ENCODE assay signal across 9 mouse cellular contexts in genomic region chr2:30588985-30589511, GRCm38 (mm10). TPM values are rescaled to one million over a fixed set of nuclear protein-coding genes. Genes with fewer than 3 reads are reported as not detected.
DNase-seq lines count a peak whose midpoint lies in the region; ATAC-seq and TF ChIP-seq lines count a peak whose summit lies in the region.
"Had no signal": no experiment of that assay in that cellular context is flagged by ENCODE, and none has a peak within 500 bp of the region (broad histone marks: within the 10 kb centered on the region; RNA-seq: fewer than 3 reads in every experiment).

No protein-coding gene starts in this region.

- TF ChIP-seq POLR2A in heart, adult 2 months (IDR thresholded peaks at IDR 0.05; ENCODE audit: insufficient read depth, low read depth, low read length) = no peak
- TF ChIP-seq POLR2A in small intestine, adult 2 months (IDR thresholded peaks at IDR 0.05; ENCODE audit: low read depth, low read length) = no peak

- H3K9me3 ChIP-seq in liver, postnatal 0 days (ENCODE audit: low read length) = no peaks in the 10 kb centered on the region
- H3K9me3 ChIP-seq in kidney, embryonic 16.5 days (ENCODE audit: low read length) = no peaks in the 10 kb centered on the region
- H3K9me3 ChIP-seq: hindbrain, embryonic 12.5 days had no signal

- TF ChIP-seq CTCF in liver, postnatal 0 days (IDR thresholded peaks at IDR 0.05; ENCODE audit: low read depth) = no peak
- no peak for TF ChIP-seq CTCF in heart, adult 2 months (IDR thresholded peaks at IDR 0.05)
- TF ChIP-seq CTCF in small intestine, adult 2 months (IDR thresholded peaks at IDR 0.05; ENCODE audit: extremely low read depth, insufficient read length, insufficient replicate concordance, low read depth, low read length) = no peak

- 63% methylated on average over 4 of the region's 4 CpGs for WGBS in liver, postnatal 0 days (ENCODE audit: insufficient replicate concordance)
- 71% methylated on average over 4 of the region's 4 CpGs for WGBS in heart, adult 2 months
- WGBS in kidney, embryonic 16.5 days = 76% methylated on average over 4 of the region's 4 CpGs
- WGBS in small intestine, adult 2 months = 79% methylated on average over 4 of the region's 4 CpGs

- peaks cover 3% of the 10 kb centered on the region for H3K4me1 ChIP-seq in liver, postnatal 0 days (ENCODE audit: insufficient read depth)
- peaks cover 11% of the 10 kb centered on the region for H3K4me1 ChIP-seq in heart, adult 2 months (ENCODE audit: control insufficient read depth, insufficient read depth, low read length)
- peaks cover 43% of the 10 kb centered on the region for H3K4me1 ChIP-seq in kidney, embryonic 16.5 days (ENCODE audit: insufficient read depth, low read length)
- peaks cover 10% of the 10 kb centered on the region; the same call in 1 of the 2 replicates for H3K4me1 ChIP-seq in small intestine, adult 2 months (ENCODE audit: control insufficient read depth, insufficient read depth, insufficient read length, low read length)

- intact Hi-C loops in heart, adult 2 months (cut with DNase I) = loop anchor here (2.0 kb wide), 1 partner anchor 114 kb away; the partner anchor contains the start of gene Ier5l

- no peaks in the 10 kb centered on the region for H3K79me2 ChIP-seq in heart, adult 2 months (replicated peaks; ENCODE audit: control insufficient read depth, insufficient read depth, low read length)

- H3K27ac ChIP-seq in liver, postnatal 0 days (ENCODE audit: low read depth) = 0 out of 2 replicates have a peak overlapping the region, but pooled peaks have one; percentile 55
- peak overlapping the region; percentile 68 for H3K27ac ChIP-seq in heart, adult 2 months
- peak overlapping the region; percentile 22; the same call in 1 of the 2 replicates for H3K27ac ChIP-seq in kidney, embryonic 16.5 days (ENCODE audit: low read length)
- peak overlapping the region; percentile 70 for H3K27ac ChIP-seq in small intestine, adult 2 months (ENCODE audit: insufficient read depth, low read depth, low read length)
- H3K27ac ChIP-seq: hindbrain, embryonic 12.5 days had no signal

- no peak for ATAC-seq in liver, postnatal 0 days
- 0 out of 2 replicates have a peak, but pooled peaks have one; percentile 24 for ATAC-seq in kidney, embryonic 16.5 days (ENCODE audit: low FRiP score, low TSS enrichment)

- H3K9ac ChIP-seq in liver, postnatal 0 days (replicated peaks) = no peak overlapping the region
- H3K9ac ChIP-seq in heart, adult 2 months (ENCODE audit: low read depth, low read length) = no peak overlapping the region
- H3K9ac ChIP-seq in kidney, embryonic 16.5 days (replicated peaks; ENCODE audit: low read length) = no peak overlapping the region
- H3K9ac ChIP-seq: hindbrain, embryonic 12.5 days had no signal

- DNase-seq in liver, postnatal 0 days = peak; percentile 14
- no peak for DNase-seq in liver
- DNase-seq in heart, adult 2 months = peak; percentile 78
- DNase-seq in thymus, adult 18-20 months = no peak
- no peak for DNase-seq in thymus, postnatal 4 days
- no peak for DNase-seq in spleen, adult 18-20 months

- TF ChIP-seq EP300 in liver, postnatal 0 days (IDR thresholded peaks at IDR 0.05; ENCODE audit: low read depth) = no peak
- 0 out of 2 replicates have a peak, but pooled peaks have one; percentile 25 for TF ChIP-seq EP300 in heart, adult 2 months (IDR thresholded peaks at IDR 0.05; ENCODE audit: insufficient read depth, low read depth, low read length)

- no peaks in the 10 kb centered on the region for H3K27me3 ChIP-seq in liver, postnatal 0 days (ENCODE audit: insufficient read depth, low read length)
- H3K27me3 ChIP-seq in heart, adult 2 months (ENCODE audit: control insufficient read depth, insufficient read depth, low read length) = no peaks in the 10 kb centered on the region
- H3K27me3 ChIP-seq in kidney, embryonic 16.5 days (ENCODE audit: insufficient read depth, low read length) = no peaks in the 10 kb centered on the region
- H3K27me3 ChIP-seq in small intestine, adult 2 months (ENCODE audit: control insufficient read depth, insufficient read depth, low read length) = no peaks in the 10 kb centered on the region
- H3K27me3 ChIP-seq: hindbrain, embryonic 12.5 days had no signal

- no peak overlapping the region for H3K4me3 ChIP-seq in liver, postnatal 0 days (ENCODE audit: low read depth, low read length)
- no peak overlapping the region for H3K4me3 ChIP-seq in heart, adult 2 months
- no peak overlapping the region for H3K4me3 ChIP-seq in kidney, embryonic 16.5 days (ENCODE audit: low read length)
- H3K4me3 ChIP-seq in small intestine, adult 2 months (ENCODE audit: low read depth, low read length) = no peak overlapping the region
- H3K4me3 ChIP-seq: hindbrain, embryonic 12.5 days had no signal

- no peaks in the 10 kb centered on the region for H3K36me3 ChIP-seq in liver, postnatal 0 days (replicated peaks; ENCODE audit: insufficient read depth, low read length)
- peaks cover 2% of the 10 kb centered on the region; the same call in 1 of the 2 replicates for H3K36me3 ChIP-seq in heart, adult 2 months (ENCODE audit: control insufficient read depth, insufficient read depth, low read length)
- H3K36me3 ChIP-seq in kidney, embryonic 16.5 days (ENCODE audit: insufficient read depth, low read length) = no peaks in the 10 kb centered on the region
- H3K36me3 ChIP-seq in small intestine, adult 2 months (ENCODE audit: control insufficient read depth, insufficient read depth, low read length) = no peaks in the 10 kb centered on the region
- H3K36me3 ChIP-seq: hindbrain, embryonic 12.5 days had no signal

- H3K4me2 ChIP-seq in liver, postnatal 0 days (ENCODE audit: low read depth, low read length) = no peak overlapping the region
- H3K4me2 ChIP-seq in kidney, embryonic 16.5 days (replicated peaks; ENCODE audit: low read depth, low read length) = no peak overlapping the region
- H3K4me2 ChIP-seq: hindbrain, embryonic 12.5 days had no signal

RNA-seq across cellular contexts. Expression of gene Cstad, which starts 5.8 kb away (rescaled TPM):
- polyA plus RNA-seq in liver, postnatal 0 days (2015; fragmentation: Nextera tagmentation; extraction: Ambion mirVana) = 0.22 TPM in 2 replicates
- total RNA-seq in heart, adult 2 months (2021) = 1 to 10 TPM in 1 of 2 experiments, under 1 TPM in 1; 0.73 to 1.0 TPM
- polyA plus RNA-seq in heart, adult 2 months (2012; rRNA removed) = 0.32 and 0.76 TPM in 2 replicates
- 1.5 and 2.5 TPM in 2 replicates for polyA plus RNA-seq in kidney, embryonic 16.5 days (2015; fragmentation: Nextera tagmentation; extraction: Ambion mirVana)
- not detected in 2 replicates for polyA plus RNA-seq in small intestine, adult 2 months (2012; rRNA removed)

Comparison
In these comparisons a context has a peak if more than half of its experiments do, and no peak if none do; other contexts are left out.
1. DNase-seq: peak in liver, postnatal 0 days (single experiment) and heart, adult 2 months (2 of 2); none in liver (single experiment), thymus, adult 18-20 months (0 of 2), thymus, postnatal 4 days (single experiment) and spleen, adult 18-20 months (0 of 2).
2. Peak in every context shown above with its lines, with median percentiles within 50 percentile points of each other: H3K27ac ChIP-seq.